Mouse (Mus musculus) embryonic facial prominence, embryonic 14.5 days (tissue): ENCODE data around the gene Il13. TPM values are rescaled to one million over a fixed set of nuclear protein-coding genes. Genes with fewer than 3 reads are reported as not detected.

Experiments used
- ATAC-seq: fragments of 200-750 bp; cut with Nextera tagmentation; 2 replicates; pipeline ENCODE4 v1.8.0; 2017; ENCODE audit warnings: low read depth, moderate number of reproducible peaks, moderate TSS enrichment
- DNase-seq: peaks from one replicate; pipeline ENCODE4 v3.0.0-alpha.2; 2015; ENCODE audit warnings: low spot score
- H3K27ac ChIP-seq: fragments of 300-500 bp; sonication (generic); replicated peaks from 2 replicates; pipeline ENCODE4 v1.5.1; 2014; ENCODE audit warnings: low read depth, mild to moderate bottlenecking, low read length, moderate library complexity
- H3K27me3 ChIP-seq: fragments of 300-500 bp; sonication (generic); replicated peaks from 2 replicates; pipeline ENCODE4 v1.6.1; 2014; ENCODE audit warnings: low read length; ENCODE audit not compliant: control insufficient read depth, insufficient read depth
- H3K36me3 ChIP-seq: fragments of 300-500 bp; sonication (generic); 2 replicates; pipeline ENCODE4 v1.6.1; 2014; ENCODE audit warnings: low read length, mixed read lengths; ENCODE audit not compliant: control insufficient read depth, insufficient read depth
- H3K4me1 ChIP-seq: fragments of 300-500 bp; sonication (generic); 2 replicates; pipeline ENCODE4 v1.6.1; 2014; ENCODE audit warnings: antibody characterized with exemption, low read length; ENCODE audit not compliant: control insufficient read depth, insufficient read depth
- H3K4me2 ChIP-seq: fragments of 300-500 bp; sonication (generic); 2 replicates; pipeline ENCODE4 v1.6.1; 2014; ENCODE audit warnings: low read depth, mild to moderate bottlenecking, low read length, moderate library complexity, mixed read lengths
- H3K4me3 ChIP-seq: fragments of 300-500 bp; sonication (generic); 2 replicates; pipeline ENCODE4 v1.5.1; 2014; ENCODE audit warnings: low read depth, mild to moderate bottlenecking, low read length
- H3K9ac ChIP-seq: fragments of 300-500 bp; sonication (generic); 2 replicates; pipeline ENCODE4 v1.6.1; 2014; ENCODE audit warnings: low read depth, mild to moderate bottlenecking, low read length, moderate library complexity, mixed read lengths
- H3K9me3 ChIP-seq: fragments of 300-500 bp; sonication (generic); 2 replicates; pipeline ENCODE4 v1.6.1; 2016; ENCODE audit warnings: low read length; ENCODE audit not compliant: control insufficient read depth
- WGBS: fragments of 180-500 bp; shearing (Covaris S2); extraction: QIAGEN DNeasy Blood & Tissue Kit; methylation state at CpG from one replicate; pipeline ENCODE4 v1.1.7; 2014; 5-methylcytosine and 5-hydroxymethylcytosine counted together
- polyA plus RNA-seq: library from polyadenylated mRNA; unstranded; fragments of >200 nt; fragmentation: Nextera tagmentation; extraction: Ambion mirVana; gene quantifications from 2 replicates; pipeline ENCODE4 v1.2.1, GENCODE M21; 2014

Gene Il13
- polyA plus RNA-seq, 1 experiment from 2014 or later = not detected

- no peak for DNase-seq
- no peak overlapping the region for H3K27ac ChIP-seq
Observed at GRCm38 (mm10) chr11:53623573-53623972, 10.9 kb downstream of the Il13 start.

GRCm38 (mm10) chr11:53622440-53622806 is 12.1 kb downstream of the Il13 start:
- Histone ChIP-seq H3K4me2 (no peak overlapping the region), H3K9ac (no peak overlapping the region), H3K27ac (no peak overlapping the region), H3K36me3 (no peaks in the 10 kb centered on the region), H3K4me1 (no peaks in the 10 kb centered on the region), H3K4me3 (no peak overlapping the region), H3K27me3 (no peaks in the 10 kb centered on the region), H3K9me3 (no peaks in the 10 kb centered on the region)
- no peak for ATAC-seq
- WGBS = 65% methylated on average over 6 of the region's 6 CpGs
- DNase-seq = no peak

More at GRCm38 (mm10) chr11:53623573-53623972, 10.9 kb downstream of the Il13 start:
- H3K36me3 ChIP-seq = no peaks in the 10 kb centered on the region
- 92% methylated on average over 9 of the region's 9 CpGs for whole genome bisulfite sequencing
- ATAC-seq = no peak
- no peaks in the 10 kb centered on the region for H3K9me3 ChIP-seq
- no peak overlapping the region for H3K9ac ChIP-seq
- H3K27me3 ChIP-seq = no peaks in the 10 kb centered on the region
- no peaks in the 10 kb centered on the region for H3K4me1 ChIP-seq
- no peak overlapping the region for H3K4me3 ChIP-seq
- H3K4me2 ChIP-seq = no peak overlapping the region

GRCm38 (mm10) chr11:53621582-53622439 is 12.7 kb downstream of the Il13 start:
- no peak overlapping the region for H3K27ac ChIP-seq
- WGBS = 85% methylated on average over 11 of the region's 11 CpGs
- no peaks in the 10 kb centered on the region for H3K36me3 ChIP-seq
- H3K9ac ChIP-seq = no peak overlapping the region
- ATAC-seq = no peak
- no peaks in the 10 kb centered on the region for H3K4me1 ChIP-seq
- no peaks in the 10 kb centered on the region for H3K27me3 ChIP-seq
- DNase-seq = no peak
- H3K4me2 ChIP-seq = no peak overlapping the region
- no peaks in the 10 kb centered on the region for H3K9me3 ChIP-seq
- H3K4me3 ChIP-seq = no peak overlapping the region

- 90% methylated on average over 4 of the region's 4 CpGs for WGBS
- H3K9me3 ChIP-seq = no peaks in the 10 kb centered on the region
- no peak overlapping the region for H3K4me2 ChIP-seq
Observed at GRCm38 (mm10) chr11:53620094-53620493, 14.4 kb downstream of the Il13 start.

GRCm38 (mm10) chr11:53619428-53619827 is 15.1 kb downstream of the Il13 start:
- no peak overlapping the region for H3K9ac ChIP-seq
- H3K27me3 ChIP-seq = no peaks in the 10 kb centered on the region
- H3K4me1 ChIP-seq = no peaks in the 10 kb centered on the region
- DNase-seq (no peak), ATAC-seq (no peak)
- no peak overlapping the region for H3K4me3 ChIP-seq
- no peaks in the 10 kb centered on the region for H3K9me3 ChIP-seq
- WGBS = 68% methylated on average over 6 of the region's 6 CpGs
- H3K4me2 ChIP-seq = no peak overlapping the region
- H3K36me3 ChIP-seq = no peaks in the 10 kb centered on the region
- H3K27ac ChIP-seq = no peak overlapping the region

More at GRCm38 (mm10) chr11:53620094-53620493, 14.4 kb downstream of the Il13 start:
- Histone ChIP-seq H3K27me3 (no peaks in the 10 kb centered on the region), H3K9ac (no peak overlapping the region), H3K36me3 (no peaks in the 10 kb centered on the region), H3K4me3 (no peak overlapping the region), H3K27ac (no peak overlapping the region), H3K4me1 (no peaks in the 10 kb centered on the region)
- ATAC-seq = no peak
- DNase-seq = no peak

GRCm38 (mm10) chr11:53618619-53619198 is 15.8 kb downstream of the Il13 start, which contains the start of gene Il4:
Gene Il4, minus strand, starts transcription at chr11:53618669.
- H3K27me3 ChIP-seq = no peaks in the 10 kb centered on the region
- no peaks in the 10 kb centered on the region for H3K36me3 ChIP-seq
- no peak within 1 kb of the TSS for H3K9ac ChIP-seq
- H3K4me1 ChIP-seq = no peaks in the 10 kb centered on the region
- DNase-seq = no peak
- H3K27ac ChIP-seq = no peak within 1 kb of the TSS
- ATAC-seq = no peak
- H3K4me2 ChIP-seq = no peak within 1 kb of the TSS
- H3K4me3 ChIP-seq = no peak within 1 kb of the TSS
- H3K9me3 ChIP-seq = no peaks in the 10 kb centered on the region
- WGBS = 82% methylated on average over 7 of the region's 7 CpGs

- no peak overlapping the region for H3K4me3 ChIP-seq
- no peak for DNase-seq
- H3K27ac ChIP-seq = no peak overlapping the region
- WGBS = 61% methylated on average over 4 of the region's 4 CpGs
- H3K27me3 ChIP-seq = no peaks in the 10 kb centered on the region
- ATAC-seq = no peak
- H3K36me3 ChIP-seq = no peaks in the 10 kb centered on the region
- no peaks in the 10 kb centered on the region for H3K9me3 ChIP-seq
- no peak overlapping the region for H3K4me2 ChIP-seq
- H3K4me1 ChIP-seq = no peaks in the 10 kb centered on the region
- no peak overlapping the region for H3K9ac ChIP-seq
Observed at GRCm38 (mm10) chr11:53617562-53618109, 16.9 kb downstream of the Il13 start.

- no peak for ATAC-seq
- WGBS = 82% methylated on average over 8 of the region's 8 CpGs
Observed at GRCm38 (mm10) chr11:53616748-53617558, 17.5 kb downstream of the Il13 start.

More at GRCm38 (mm10) chr11:53616748-53617558, 17.5 kb downstream of the Il13 start:
- H3K4me2 ChIP-seq = no peak overlapping the region
- no peak overlapping the region for H3K4me3 ChIP-seq
- no peak overlapping the region for H3K27ac ChIP-seq
- no peaks in the 10 kb centered on the region for H3K36me3 ChIP-seq
- DNase-seq = no peak
- H3K9me3 ChIP-seq = no peaks in the 10 kb centered on the region
- H3K27me3 ChIP-seq = no peaks in the 10 kb centered on the region
- no peak overlapping the region for H3K9ac ChIP-seq
- no peaks in the 10 kb centered on the region for H3K4me1 ChIP-seq
